ENCODE assay signal across 9 mouse cellular contexts in the genomic region with DNA sequence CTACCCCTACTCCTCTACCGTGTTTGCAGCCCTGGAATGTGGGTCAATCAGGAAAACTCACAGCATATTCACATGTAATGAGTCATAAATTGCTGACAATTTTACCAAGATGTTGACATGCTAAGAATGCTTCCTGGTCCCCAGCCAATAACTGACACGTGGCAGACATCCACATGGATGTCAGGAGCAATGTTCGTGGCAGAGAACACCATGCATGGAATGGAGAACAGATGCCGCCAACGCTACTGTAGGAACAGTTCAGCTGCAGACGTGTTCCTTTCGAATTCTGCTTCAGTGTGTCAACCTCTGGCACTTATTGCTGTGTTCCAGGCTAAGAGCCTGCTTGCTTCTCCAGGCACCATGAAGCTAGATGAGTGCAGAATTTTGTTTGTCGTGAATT.
A peak's percentile ranks its signal among the peaks of the same experiment; 100 is the strongest.
DNase-seq lines count a peak whose midpoint lies in the region; ATAC-seq lines count a peak whose summit lies in the region.
"Had no signal": no experiment of that assay in that cellular context is flagged by ENCODE, and none has a peak within 500 bp of the region (broad histone marks: within the 10 kb centered on the region; RNA-seq: fewer than 3 reads in every experiment).

No protein-coding gene starts in this region.

- ATAC-seq in embryonic facial prominence, embryonic 14.5 days (ENCODE audit: low read depth) = no peak

- H3K9me3 ChIP-seq in embryonic facial prominence, embryonic 14.5 days (ENCODE audit: control insufficient read depth, low read length) = no peaks in the 10 kb centered on the region
- H3K9me3 ChIP-seq in embryonic facial prominence, embryonic 10.5 days = no peaks in the 10 kb centered on the region
- H3K9me3 ChIP-seq: limb, embryonic 12.5 days had no signal

- no peak overlapping the region for H3K27ac ChIP-seq in embryonic facial prominence, embryonic 14.5 days (replicated peaks; ENCODE audit: low read depth, low read length)
- no peak overlapping the region for H3K27ac ChIP-seq in embryonic facial prominence, embryonic 10.5 days (replicated peaks)
- H3K27ac ChIP-seq: limb, embryonic 12.5 days had no signal

- H3K9ac ChIP-seq in embryonic facial prominence, embryonic 14.5 days (ENCODE audit: low read depth, low read length) = no peak overlapping the region
- H3K9ac ChIP-seq: limb, embryonic 12.5 days had no signal

- peak; percentile 75 for DNase-seq in embryonic facial prominence, embryonic 14.5 days (ENCODE audit: low spot score)
- no peak for DNase-seq in embryonic facial prominence, embryonic 10.5 days (ENCODE audit: low spot score)
- peak; percentile 34 to 47 for DNase-seq in right cerebral cortex, adult 2 months (ENCODE audit: low spot score in 2 of 2)
- DNase-seq in right cerebral cortex, postnatal 25 days = no peak
- DNase-seq in layer of hippocampus, postnatal 14 days (ENCODE audit: low spot score in 2 of 2) = peak; percentile 22 to 49
- DNase-seq in embryo, embryonic 10.5 days (ENCODE audit: low spot score) = no peak
- no peak for DNase-seq in thymus, postnatal 4 days
- DNase-seq in yolk sac, embryonic 10.5 days (ENCODE audit: low spot score) = no peak

- H3K4me1 ChIP-seq in embryonic facial prominence, embryonic 14.5 days (ENCODE audit: control insufficient read depth, insufficient read depth, low read length) = no peaks in the 10 kb centered on the region
- no peaks in the 10 kb centered on the region for H3K4me1 ChIP-seq in embryonic facial prominence, embryonic 10.5 days
- H3K4me1 ChIP-seq: limb, embryonic 12.5 days had no signal

- H3K27me3 ChIP-seq in embryonic facial prominence, embryonic 14.5 days (replicated peaks; ENCODE audit: control insufficient read depth, insufficient read depth, low read length) = no peaks in the 10 kb centered on the region
- H3K27me3 ChIP-seq in embryonic facial prominence, embryonic 10.5 days (replicated peaks; ENCODE audit: low read depth, poor library complexity, severe bottlenecking) = no peaks in the 10 kb centered on the region
- H3K27me3 ChIP-seq: limb, embryonic 12.5 days had no signal

- no peak overlapping the region for H3K4me3 ChIP-seq in embryonic facial prominence, embryonic 14.5 days (ENCODE audit: low read depth, low read length)
- H3K4me3 ChIP-seq in embryonic facial prominence, embryonic 10.5 days = no peak overlapping the region
- H3K4me3 ChIP-seq: limb, embryonic 12.5 days had no signal

- no peak overlapping the region for H3K4me2 ChIP-seq in embryonic facial prominence, embryonic 14.5 days (ENCODE audit: low read depth, low read length)
- H3K4me2 ChIP-seq: limb, embryonic 12.5 days had no signal

- WGBS in embryonic facial prominence, embryonic 14.5 days = 51% methylated on average over 8 of the region's 8 CpGs
- WGBS in embryonic facial prominence, embryonic 10.5 days = 88% methylated on average over 8 of the region's 8 CpGs

- no peaks in the 10 kb centered on the region for H3K36me3 ChIP-seq in embryonic facial prominence, embryonic 14.5 days (ENCODE audit: control insufficient read depth, insufficient read depth, low read length)
- no peaks in the 10 kb centered on the region for H3K36me3 ChIP-seq in embryonic facial prominence, embryonic 10.5 days (replicated peaks)
- H3K36me3 ChIP-seq: limb, embryonic 12.5 days had no signal

Comparison
In these comparisons a context has a peak if more than half of its experiments do, and no peak if none do; other contexts are left out.
1. DNase-seq: peak in embryonic facial prominence, embryonic 14.5 days (single experiment), right cerebral cortex, adult 2 months (2 of 2) and layer of hippocampus, postnatal 14 days (2 of 2); none in embryonic facial prominence, embryonic 10.5 days (single experiment), right cerebral cortex, postnatal 25 days (single experiment), embryo, embryonic 10.5 days (single experiment), thymus, postnatal 4 days (single experiment) and yolk sac, embryonic 10.5 days (single experiment).